Mouse (Mus musculus) erythroblast, embryonic 14.5 days (primary cell): Measurements from ENCODE around the gene Creb3l4.

Experiments used
- GATA1 ChIP-seq: IDR thresholded peaks from 2 replicates; pipeline ENCODE4 v1.6.1; 2012; ENCODE audit warnings: low read length, inconsistent platforms, mixed read lengths
- TAL1 ChIP-seq: IDR thresholded peaks from 3 replicates; pipeline ENCODE4 v1.6.1; 2012; ENCODE audit warnings: low read length, inconsistent platforms, mixed read lengths

GRCm38 (mm10) chr3:90247960-90248745 lies 4.8 kb upstream of the Creb3l4 start, which contains the start of gene Slc39a1:
- TF ChIP-seq GATA1 (no peak), TAL1 (no peak)
